Mouse (Mus musculus) cerebellum, adult 2 months (tissue): ENCODE results near the gene Cyp1a2.

Source experiments
- CTCF ChIP-seq: fragments of 200-500 bp; IDR thresholded peaks from 2 replicates; pipeline ENCODE4 v1.5.1; 2011; ENCODE audit warnings: low read depth, mild to moderate bottlenecking, control low read depth, low read length, moderate library complexity, borderline replicate concordance; ENCODE audit not compliant: insufficient read depth
- POLR2A ChIP-seq: fragments of 200-500 bp; IDR thresholded peaks from 2 replicates; pipeline ENCODE4 v1.6.1; 2011; ENCODE audit warnings: low read length, control low read depth, borderline replicate concordance; ENCODE audit not compliant: insufficient read depth

DNA sequence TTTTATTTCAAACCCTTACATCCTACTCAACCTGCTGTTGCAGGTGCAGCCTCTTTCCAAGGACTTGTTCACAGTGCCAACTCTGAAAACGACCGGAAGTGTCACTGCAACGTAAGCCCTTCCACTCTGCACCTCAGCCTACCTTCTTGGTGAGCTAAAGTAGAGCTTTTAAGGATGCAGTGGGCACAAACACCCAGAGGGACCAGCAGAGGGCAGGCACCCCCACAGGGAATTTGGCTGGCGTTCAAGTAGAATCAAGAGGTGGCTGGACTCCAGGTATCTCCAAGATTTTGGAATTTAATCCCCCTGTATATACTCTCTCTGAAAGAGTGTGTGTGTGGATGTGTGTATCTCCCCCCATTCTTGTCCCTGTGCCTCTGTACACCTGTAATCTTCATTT is 25.7 kb downstream of the Cyp1a2 start:
- no peak for TF ChIP-seq CTCF
- TF ChIP-seq POLR2A = no peak
